In the genomic region with DNA sequence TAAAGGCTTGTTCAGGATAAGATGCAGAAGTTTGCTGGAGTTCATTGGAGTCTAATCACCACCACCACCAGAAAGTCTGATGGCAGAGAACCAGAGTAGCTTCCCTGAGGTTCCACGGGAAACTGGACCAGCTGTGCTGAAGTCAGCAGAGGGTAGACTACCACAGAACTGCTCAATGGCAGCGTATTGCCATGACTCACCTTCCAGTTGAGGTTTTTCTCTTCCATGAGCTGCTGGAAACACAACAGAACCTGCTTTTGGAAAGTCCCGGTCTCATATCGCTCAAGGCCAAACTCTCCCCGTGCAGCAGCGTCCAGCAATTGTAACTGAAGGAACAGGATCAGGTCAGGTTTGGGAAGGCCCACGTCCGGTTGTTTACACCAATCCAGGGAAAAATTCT, we compare ENCODE assay signal across 23 mouse cellular contexts.
"Had no signal": no experiment of that assay in that cellular context is flagged by ENCODE, and none has a peak within 500 bp of the region (broad histone marks: within the 10 kb centered on the region; RNA-seq: fewer than 3 reads in every experiment).

No protein-coding gene starts in this region.

- H3K4me3 ChIP-seq: gastrocnemius, adult 2 months; heart, embryonic 10.5 days; heart, embryonic 12.5 days; hindbrain, embryonic 13.5 days; hindbrain, embryonic 15.5 days; intestine, embryonic 15.5 days; limb, embryonic 13.5 days; limb, embryonic 15.5 days; liver, embryonic 12.5 days had no signal

- H3K27me3 ChIP-seq: heart, embryonic 12.5 days; hindbrain, embryonic 13.5 days; hindbrain, embryonic 15.5 days; intestine, embryonic 15.5 days; limb, embryonic 13.5 days; limb, embryonic 15.5 days; liver, embryonic 12.5 days had no signal

- H3K9me3 ChIP-seq: heart, embryonic 10.5 days; heart, embryonic 12.5 days; hindbrain, embryonic 13.5 days; hindbrain, embryonic 15.5 days; intestine, embryonic 15.5 days; limb, embryonic 13.5 days; limb, embryonic 15.5 days; liver, embryonic 12.5 days had no signal

- DNase-seq: gastrocnemius, adult 2 months; gastrocnemius, postnatal 10 days; gastrocnemius, postnatal 25 days; heart, adult 18-20 months; heart, postnatal 10 days; heart, postnatal 36 days; kidney, adult 18-20 months; kidney, adult 8-10 months; kidney, postnatal 14 days; kidney, postnatal 36 days; layer of hippocampus, adult 9-11 months; layer of hippocampus, postnatal 36 days; left cerebral cortex, postnatal 4 days had no signal

- H3K9ac ChIP-seq: heart, embryonic 12.5 days; hindbrain, embryonic 13.5 days; hindbrain, embryonic 15.5 days; intestine, embryonic 15.5 days; limb, embryonic 13.5 days; limb, embryonic 15.5 days; liver, embryonic 12.5 days; liver, embryonic 14.5 days had no signal

- H3K27ac ChIP-seq: gastrocnemius, adult 2 months; heart, embryonic 10.5 days; hindbrain, embryonic 13.5 days; hindbrain, embryonic 15.5 days; intestine, embryonic 15.5 days; kidney, postnatal 0 days; limb, embryonic 13.5 days; limb, embryonic 15.5 days; liver, embryonic 12.5 days; liver, embryonic 14.5 days had no signal

- H3K4me1 ChIP-seq: heart, embryonic 10.5 days; hindbrain, embryonic 13.5 days; hindbrain, embryonic 15.5 days; intestine, embryonic 15.5 days; limb, embryonic 13.5 days; limb, embryonic 15.5 days had no signal
